Mouse (Mus musculus): Measurements from ENCODE around the gene Fjx1. TPM values are rescaled to one million over a fixed set of nuclear protein-coding genes. Genes with fewer than 3 reads are reported as not detected.

Fjx1 gene
- polyA plus RNA-seq, 1 experiment, result 0.16 TPM

- TF ChIP-seq GATA1 (IDR thresholded peaks at IDR 0.05; ENCODE audit: borderline replicate concordance, low read length), result no peak
- TF ChIP-seq FLI1 (IDR thresholded peaks at IDR 0.05; ENCODE audit: low read length), result no peak
- no peaks in the 10 kb centered on the region for H3K9me3 ChIP-seq
- H3K4me3 ChIP-seq (replicated peaks), result no peak overlapping the region
- peaks cover 18% of the 10 kb centered on the region for H3K27me3 ChIP-seq (replicated peaks)
- no peaks in the 10 kb centered on the region for H3K36me3 ChIP-seq (replicated peaks; ENCODE audit: low read length)
- H3K4me1 ChIP-seq, result no peaks in the 10 kb centered on the region
Observed at GRCm38 (mm10) chr2:102431084-102431483, 21.2 kb downstream of the Fjx1 start.

- no peaks in the 10 kb centered on the region for H3K9me3 ChIP-seq
- TF ChIP-seq FLI1 (IDR thresholded peaks at IDR 0.05; ENCODE audit: low read length), result no peak
- no peak for TF ChIP-seq GATA1 (IDR thresholded peaks at IDR 0.05; ENCODE audit: borderline replicate concordance, low read length)
Observed at GRCm38 (mm10) chr2:102427974-102428373, 24.3 kb downstream of the Fjx1 start.

DNA sequence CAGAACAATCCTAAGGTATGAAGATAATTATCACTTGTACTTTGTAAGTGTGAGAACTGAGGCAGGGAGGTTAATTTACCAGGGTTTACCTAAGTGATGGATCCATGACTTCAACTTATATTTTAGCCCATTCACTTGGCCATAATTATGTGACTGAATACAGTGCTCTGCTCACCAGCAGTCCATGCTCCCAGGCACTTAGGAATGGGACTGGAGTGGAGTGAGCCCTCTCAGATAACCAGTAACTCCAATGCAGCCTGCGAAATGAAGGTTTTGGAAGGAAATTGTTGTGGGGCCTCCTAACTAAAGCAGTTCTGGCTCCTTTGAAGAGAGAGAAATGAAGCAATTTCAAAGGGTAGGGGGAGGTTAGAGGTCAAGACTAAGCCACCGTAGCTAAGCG, 25.9 kb downstream of the Fjx1 start:
- Histone ChIP-seq H3K4me3 (replicated peaks) (no peak overlapping the region), H3K36me3 (replicated peaks; ENCODE audit: low read length) (no peaks in the 10 kb centered on the region), H3K9me3 (no peaks in the 10 kb centered on the region), H3K4me1 (no peaks in the 10 kb centered on the region), H3K27me3 (replicated peaks) (peaks cover 10% of the 10 kb centered on the region)
- TF ChIP-seq GATA1 (IDR thresholded peaks at IDR 0.05; ENCODE audit: borderline replicate concordance, low read length) (no peak), FLI1 (IDR thresholded peaks at IDR 0.05; ENCODE audit: low read length) (no peak)

More at GRCm38 (mm10) chr2:102427974-102428373, 24.3 kb downstream of the Fjx1 start:
- Histone ChIP-seq H3K4me1 (no peaks in the 10 kb centered on the region), H3K27me3 (replicated peaks) (peaks cover 10% of the 10 kb centered on the region), H3K4me3 (replicated peaks) (no peak overlapping the region), H3K36me3 (replicated peaks; ENCODE audit: low read length) (no peaks in the 10 kb centered on the region)

DNA sequence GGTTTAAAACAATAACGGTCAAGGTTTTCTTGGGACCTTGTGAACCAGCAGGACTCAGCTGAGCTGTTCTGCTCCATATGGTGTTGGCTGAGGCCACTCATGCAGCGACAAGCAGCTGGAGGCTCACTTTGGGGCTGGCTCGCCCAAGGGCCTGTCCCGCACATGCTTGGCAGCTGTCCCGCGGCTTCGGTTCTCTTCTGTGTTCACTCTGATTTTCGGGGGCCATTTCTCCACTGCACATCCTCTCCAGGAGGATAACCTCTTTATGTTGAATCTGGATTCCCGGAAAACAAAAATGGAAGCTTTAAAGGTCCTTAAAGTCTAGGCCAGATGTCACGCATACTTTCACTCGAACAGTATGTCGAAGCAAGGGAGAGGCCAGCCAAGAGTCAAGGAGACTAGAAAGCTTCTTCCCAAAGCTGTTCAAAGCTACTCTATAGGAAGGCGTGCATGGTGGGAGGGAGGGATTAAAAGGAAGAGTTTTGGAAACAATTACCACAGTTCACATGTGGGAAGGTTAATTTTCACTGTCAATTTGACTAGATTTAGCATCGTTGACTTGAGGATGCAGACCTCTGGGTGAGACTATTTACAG, 36.1 kb downstream of the Fjx1 start:
- Histone ChIP-seq H3K4me1 (peaks cover 8% of the 10 kb centered on the region; the same call in 1 of the 2 replicates), H3K4me3 (replicated peaks) (no peak overlapping the region), H3K9me3 (no peaks in the 10 kb centered on the region; the same call in 1 of the 2 replicates), H3K36me3 (replicated peaks; ENCODE audit: low read length) (no peaks in the 10 kb centered on the region), H3K27me3 (replicated peaks) (peaks cover 8% of the 10 kb centered on the region)
- TF ChIP-seq FLI1 (IDR thresholded peaks at IDR 0.05; ENCODE audit: low read length), result no peak
- no peak for TF ChIP-seq GATA1 (IDR thresholded peaks at IDR 0.05; ENCODE audit: borderline replicate concordance, low read length)

- Histone ChIP-seq H3K4me1 (peaks cover 10% of the 10 kb centered on the region; the same call in 1 of the 2 replicates), H3K36me3 (replicated peaks; ENCODE audit: low read length) (no peaks in the 10 kb centered on the region), H3K9me3 (no peaks in the 10 kb centered on the region), H3K4me3 (replicated peaks) (no peak overlapping the region), H3K27me3 (replicated peaks) (peaks cover 4% of the 10 kb centered on the region)
- no peak for TF ChIP-seq GATA1 (IDR thresholded peaks at IDR 0.05; ENCODE audit: borderline replicate concordance, low read length)
Observed at GRCm38 (mm10) chr2:102412738-102413137, 39.6 kb downstream of the Fjx1 start.

DNA sequence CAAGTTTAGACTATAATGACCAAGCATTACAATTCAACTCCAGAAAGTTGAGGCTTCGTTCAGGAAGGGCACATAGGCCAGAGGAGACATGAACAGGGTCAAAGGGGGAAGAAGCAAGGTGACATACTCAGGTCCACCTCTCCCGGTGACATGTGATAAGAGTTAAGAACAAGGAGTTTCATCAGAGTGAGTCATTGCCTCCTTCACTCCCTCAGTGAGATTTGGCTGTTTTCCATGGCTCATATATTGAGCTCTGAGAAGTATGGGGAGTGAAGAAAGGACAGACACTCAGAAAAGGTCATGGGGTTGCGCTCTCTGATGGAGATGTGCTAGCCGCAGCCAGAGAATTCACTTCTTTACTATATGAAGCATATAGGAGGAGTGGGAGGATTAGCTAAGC, 41.7 kb downstream of the Fjx1 start:
- Histone ChIP-seq H3K4me1 (peaks cover 21% of the 10 kb centered on the region; the same call in 1 of the 2 replicates), H3K36me3 (replicated peaks; ENCODE audit: low read length) (no peaks in the 10 kb centered on the region)

DNA sequence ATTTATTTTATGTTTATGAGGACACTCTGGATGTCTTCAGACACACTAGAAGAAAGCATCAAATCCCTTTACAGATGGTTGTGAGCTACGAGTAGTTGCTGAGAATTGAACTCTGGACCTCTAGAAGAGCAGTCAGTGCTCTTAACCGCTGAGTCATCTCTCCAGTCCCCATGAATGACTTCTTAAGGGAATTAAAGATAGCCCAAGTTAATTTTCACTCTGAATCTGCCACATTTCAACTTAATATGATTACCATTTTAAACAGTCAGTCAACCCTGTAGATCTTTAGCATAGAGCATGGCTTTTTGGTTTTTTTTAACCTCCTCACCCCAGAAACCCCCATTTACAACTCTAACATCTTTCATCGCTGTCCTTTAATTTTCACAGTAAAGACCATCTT, 42.6 kb downstream of the Fjx1 start:
- H3K27me3 ChIP-seq (replicated peaks), result peaks cover 3% of the 10 kb centered on the region
- peaks cover 21% of the 10 kb centered on the region; the same call in 1 of the 2 replicates for H3K4me1 ChIP-seq
- no peaks in the 10 kb centered on the region for H3K36me3 ChIP-seq (replicated peaks; ENCODE audit: low read length)
- H3K4me3 ChIP-seq (replicated peaks), result no peak overlapping the region
- no peaks in the 10 kb centered on the region for H3K9me3 ChIP-seq
- TF ChIP-seq FLI1 (IDR thresholded peaks at IDR 0.05; ENCODE audit: low read length), result no peak
- TF ChIP-seq GATA1 (IDR thresholded peaks at IDR 0.05; ENCODE audit: borderline replicate concordance, low read length), result no peak

More for the DNA sequence above, 41.7 kb downstream of the Fjx1 start:
- Histone ChIP-seq H3K9me3 (no peaks in the 10 kb centered on the region), H3K4me3 (replicated peaks) (no peak overlapping the region), H3K27me3 (replicated peaks) (peaks cover 4% of the 10 kb centered on the region)
- TF ChIP-seq GATA1 (IDR thresholded peaks at IDR 0.05; ENCODE audit: borderline replicate concordance, low read length) (no peak), FLI1 (IDR thresholded peaks at IDR 0.05; ENCODE audit: low read length) (no peak)

DNA sequence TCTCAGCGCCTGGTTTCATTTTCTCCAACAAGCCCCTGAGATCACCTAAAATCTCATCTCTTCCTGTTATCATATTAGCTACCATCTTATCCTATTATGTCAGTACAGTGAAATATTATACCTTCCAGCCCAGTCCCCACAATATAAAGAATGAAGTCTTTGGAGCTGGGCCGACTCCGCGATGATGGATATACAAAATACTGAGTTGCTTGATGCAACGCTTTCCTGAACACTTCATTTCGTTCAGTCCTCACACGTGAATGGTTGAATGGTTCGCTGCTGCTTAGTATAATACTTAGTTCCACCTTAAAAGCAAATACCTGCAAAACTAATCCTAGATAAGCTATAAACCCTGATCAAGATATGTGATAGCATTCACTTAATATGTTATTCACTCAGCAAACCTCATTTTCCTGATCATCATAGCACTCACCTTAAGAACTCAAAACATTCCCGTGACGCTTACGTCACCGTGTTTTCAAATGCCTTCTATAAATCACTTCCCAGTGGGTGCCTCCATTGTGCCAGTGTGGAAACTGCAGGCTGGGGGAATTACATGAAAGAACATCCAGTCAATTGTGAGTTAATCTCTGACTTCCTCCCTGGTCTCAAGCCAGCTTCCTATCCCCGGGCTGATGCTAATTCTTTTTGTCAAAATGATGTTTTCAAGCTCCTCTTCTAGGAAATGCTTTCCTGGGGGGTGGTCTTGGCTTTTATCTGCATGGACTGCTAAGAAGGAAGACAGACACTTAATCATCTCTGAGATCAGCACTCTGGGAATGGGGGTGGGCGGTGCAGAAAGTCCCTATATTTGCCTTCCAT, 44.7 kb downstream of the Fjx1 start, which contains the start of gene Trim44:
Trim44 (minus strand) TSS at position 466 of the 822 bp plus-strand sequence.
- Histone ChIP-seq H3K36me3 (replicated peaks; ENCODE audit: low read length) (no peaks in the 10 kb centered on the region), H3K4me3 (replicated peaks) (no peak within 1 kb of the TSS), H3K9me3 (no peaks in the 10 kb centered on the region), H3K27me3 (replicated peaks) (no peaks in the 10 kb centered on the region), H3K4me1 (peaks cover 18% of the 10 kb centered on the region; the same call in 1 of the 2 replicates)
- TF ChIP-seq GATA1 (IDR thresholded peaks at IDR 0.05; ENCODE audit: borderline replicate concordance, low read length) (no peak), FLI1 (IDR thresholded peaks at IDR 0.05; ENCODE audit: low read length) (no peak)

DNA sequence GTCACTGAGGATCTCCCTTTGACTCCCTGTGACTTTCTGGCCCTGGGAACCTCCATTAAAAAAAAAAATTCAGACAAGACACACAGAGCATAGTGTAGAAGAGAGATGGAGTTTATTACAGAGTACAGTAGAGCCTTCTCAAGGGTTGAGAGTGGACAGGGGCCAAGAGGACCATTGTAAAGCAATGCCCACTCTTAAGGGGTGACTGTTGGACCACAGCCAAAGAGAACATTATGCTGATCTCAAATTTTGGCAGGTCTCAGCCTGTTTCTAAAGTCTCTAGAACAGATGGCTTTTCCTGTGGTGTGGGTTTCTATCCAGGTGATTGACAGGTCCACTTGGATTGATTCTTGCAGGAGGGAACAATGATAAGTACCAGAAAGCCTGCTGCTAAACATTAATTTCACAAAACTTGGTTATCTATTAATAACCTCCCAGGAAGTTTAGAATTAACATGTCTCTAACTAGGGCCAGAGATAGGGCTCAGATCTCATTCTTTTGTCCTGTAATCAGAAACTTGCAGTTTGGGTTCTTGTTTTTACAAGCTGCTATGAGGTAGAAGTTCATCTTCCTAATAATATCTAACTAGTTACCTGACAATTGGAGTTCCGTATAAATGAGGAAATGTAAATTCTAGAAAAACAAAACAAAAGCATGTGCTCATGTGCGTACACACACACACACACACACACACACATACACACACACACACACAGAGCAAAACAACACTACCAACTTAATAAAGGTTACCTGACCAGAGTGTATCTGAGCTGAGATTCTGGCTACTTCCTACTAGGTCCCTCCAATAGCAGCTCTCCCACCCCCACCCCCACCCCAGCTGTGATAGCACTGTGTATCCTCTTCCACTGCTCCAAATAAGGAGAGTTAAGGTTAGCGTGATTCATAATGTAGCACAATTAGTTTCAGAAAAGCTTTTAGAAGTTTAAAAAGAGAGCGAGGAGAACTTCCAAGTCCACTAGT, 45.7 kb downstream of the Fjx1 start:
- Histone ChIP-seq H3K4me3 (replicated peaks) (no peak overlapping the region), H3K9me3 (no peaks in the 10 kb centered on the region), H3K27me3 (replicated peaks) (no peaks in the 10 kb centered on the region), H3K4me1 (peaks cover 12% of the 10 kb centered on the region; the same call in 1 of the 2 replicates), H3K36me3 (replicated peaks; ENCODE audit: low read length) (no peaks in the 10 kb centered on the region)
- TF ChIP-seq FLI1 (IDR thresholded peaks at IDR 0.05; ENCODE audit: low read length) (no peak), GATA1 (IDR thresholded peaks at IDR 0.05; ENCODE audit: borderline replicate concordance, low read length) (no peak)
